Mouse (Mus musculus) testis, postnatal 14 days (tissue): Measurements from ENCODE around the gene Ovol3.

ENCODE experiments used
- DNase-seq: peaks from one replicate; pipeline ENCODE4 v3.0.0; 2021; ENCODE audit warnings: low spot score

Ovol3 gene

DNA sequence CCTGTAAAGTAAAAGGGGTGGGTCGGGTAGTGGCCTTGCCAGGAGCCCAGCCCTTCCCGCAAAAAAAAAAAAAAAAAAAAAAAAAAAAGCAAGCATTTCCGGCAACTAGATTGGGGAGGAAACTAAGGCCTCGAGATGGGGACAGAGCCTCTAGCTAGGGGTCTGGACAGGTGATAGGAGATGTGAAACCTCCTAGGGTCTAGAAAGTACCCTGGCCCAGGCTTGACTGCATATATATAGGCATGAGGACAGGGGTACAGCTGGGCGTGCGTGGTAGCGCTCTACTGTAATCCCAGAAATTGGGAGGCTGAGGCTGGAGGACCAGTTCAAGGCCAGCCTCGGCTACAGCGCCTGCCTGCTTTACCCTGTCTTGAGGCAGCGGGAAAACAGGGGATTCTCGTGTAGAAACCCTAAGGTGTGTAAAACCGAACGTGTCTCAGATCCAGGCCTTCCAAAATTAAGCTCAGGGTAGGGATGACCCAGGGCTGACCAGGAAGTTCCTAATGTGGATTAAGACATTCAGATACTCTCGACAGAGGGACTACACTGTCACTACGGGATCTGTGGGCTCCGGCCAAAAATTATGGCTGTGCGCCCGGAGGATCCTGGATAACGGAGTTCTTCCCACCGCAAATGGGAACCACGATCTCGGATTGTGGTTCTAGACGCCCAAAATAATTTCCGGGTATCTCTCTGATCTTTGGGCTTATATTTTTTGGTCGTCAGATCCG is 41.3 kb downstream of the Ovol3 start:
- DNase-seq, result no peak

DNA sequence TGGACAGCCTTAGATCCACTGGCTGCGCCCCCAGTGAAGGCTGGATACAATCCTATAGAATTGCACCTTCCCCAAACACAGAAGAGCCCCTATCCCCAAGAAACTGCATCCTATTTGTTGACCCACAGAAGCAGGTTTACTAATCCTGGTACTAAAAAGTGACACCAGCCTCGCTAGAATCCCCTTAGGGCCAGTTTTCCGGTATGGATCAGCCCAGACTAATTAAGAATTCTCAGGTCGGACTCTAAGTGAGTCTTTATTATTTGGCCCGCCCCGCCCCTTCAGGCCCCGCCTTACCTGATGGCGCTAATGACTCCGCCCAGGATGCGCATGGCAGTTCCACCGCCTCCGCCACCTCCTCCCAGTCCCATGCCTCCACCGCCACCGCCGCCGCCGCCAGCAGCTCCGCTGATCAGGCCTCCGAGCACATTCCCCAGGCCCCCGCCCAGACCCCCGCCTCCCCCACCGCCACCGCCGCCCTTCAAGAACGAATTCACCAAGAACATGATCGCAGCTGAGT is 41.9 kb downstream of the Ovol3 start:
- DNase-seq, result peak; percentile 74

DNA sequence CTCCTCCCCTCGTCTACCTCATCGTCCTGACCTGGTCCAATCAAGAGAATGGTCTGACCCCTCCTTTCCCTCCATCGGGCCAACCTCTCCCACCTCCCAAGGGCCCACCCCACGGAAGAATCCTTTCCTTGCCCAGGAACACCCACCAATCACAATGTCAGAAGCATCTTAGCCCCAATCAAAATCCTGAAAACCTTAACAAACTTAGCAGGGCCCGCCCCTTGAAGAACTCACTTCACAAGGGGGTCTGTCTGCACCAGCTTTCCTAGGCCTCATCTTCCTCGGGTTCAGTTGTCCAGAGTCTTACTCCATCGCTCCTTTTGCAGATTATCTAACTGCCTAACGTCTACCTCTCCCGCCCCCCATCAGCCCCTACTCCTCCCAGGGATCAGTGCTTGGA is 42.5 kb downstream of the Ovol3 start:
- no peak for DNase-seq

DNA sequence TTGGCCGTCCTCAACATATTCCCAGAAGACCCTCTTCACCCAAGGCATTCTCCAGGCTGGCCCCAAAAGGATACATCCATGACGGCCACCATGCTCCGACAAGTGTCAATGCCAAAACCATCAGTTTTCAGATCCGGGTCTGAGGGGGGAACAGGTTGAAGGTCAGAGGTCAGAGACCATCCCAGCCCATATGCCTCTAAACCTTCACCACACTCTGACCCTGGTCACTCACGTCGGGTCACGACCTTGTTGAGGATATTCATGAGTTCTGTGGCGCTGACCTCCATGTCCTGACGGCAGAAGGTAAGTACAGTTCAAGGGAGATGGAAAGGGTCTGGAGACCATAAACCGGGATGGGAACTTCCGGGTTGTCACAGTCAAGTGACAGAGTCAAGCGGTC is 43.4 kb downstream of the Ovol3 start:
- no peak for DNase-seq

DNA sequence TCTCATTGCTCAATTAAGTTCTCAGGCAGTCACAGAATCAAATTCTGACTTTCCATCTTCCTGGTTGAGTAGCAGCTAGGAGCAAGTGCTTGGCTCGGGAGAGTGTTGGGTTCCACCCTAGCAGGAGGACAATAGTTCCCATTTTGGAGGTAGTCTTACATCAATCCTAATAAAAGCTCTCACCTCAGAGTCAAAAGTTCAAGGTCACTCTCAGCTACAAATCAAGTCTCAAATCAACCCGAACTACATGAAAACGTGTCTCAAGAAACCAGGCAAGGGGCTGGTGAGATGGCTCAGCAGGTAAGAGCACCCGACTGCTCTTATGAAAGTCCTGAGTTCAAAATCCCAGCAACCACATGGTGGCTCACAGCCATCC is 46.4 kb downstream of the Ovol3 start:
- DNase-seq, result no peak

- DNase-seq, result no peak
These were observed 47.0 kb downstream of the Ovol3 start for GRCm38 (mm10) chr7:30188344-30189115.

GRCm38 (mm10) chr7:30184641-30185348 is 50.7 kb downstream of the Ovol3 start:
- no peak for DNase-seq

DNA sequence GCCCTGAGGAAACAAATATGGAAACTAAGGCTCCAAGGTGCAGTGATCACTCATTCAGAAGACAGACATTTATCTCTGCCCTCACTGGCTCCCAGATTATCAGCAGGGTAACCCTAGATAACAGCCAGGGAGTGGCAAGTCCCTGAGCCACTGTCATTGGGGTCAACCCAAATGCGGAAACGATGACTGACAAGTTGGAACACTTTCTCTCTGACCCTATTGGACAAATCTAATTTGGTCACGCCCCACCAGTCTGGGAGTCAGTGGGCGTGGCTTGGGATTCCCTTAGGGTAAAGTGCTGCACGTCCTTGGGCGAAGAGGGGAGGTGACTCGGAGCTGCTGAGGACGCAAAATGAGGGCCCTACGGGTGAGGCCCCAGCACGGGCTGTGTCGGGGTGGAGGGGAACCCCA is 51.6 kb downstream of the Ovol3 start, which contains the start of gene Cox7a1:
Cox7a1 (plus strand) TSS at position 266 of the 411 bp plus-strand sequence.
- DNase-seq, result peak; percentile 85
